Mouse (Mus musculus) cerebellum, postnatal 4 days (tissue): ENCODE results near the gene Sik1.

Experiments used
- DNase-seq, 2 experiments: peaks; one replicate each; pipeline ENCODE4 v3.0.0; 2022; ENCODE audit warnings: low spot score in 2 of 2, mixed read lengths in 1 of 2

Gene Sik1

GRCm38 (mm10) chr17:31856519-31857160 is 1.0 kb upstream of the Sik1 start:
- peak in 1 of 2 experiments; percentile 41 for DNase-seq

- DNase-seq, result peak; percentile 22 to 35
These were observed 621 bp downstream of the Sik1 start for GRCm38 (mm10) chr17:31854770-31855596.

- DNase-seq, result no peak
These were observed 2.0 kb downstream of the Sik1 start for GRCm38 (mm10) chr17:31853448-31854188.

GRCm38 (mm10) chr17:31852782-31853447 is 2.7 kb downstream of the Sik1 start:
- no peak for DNase-seq

DNA sequence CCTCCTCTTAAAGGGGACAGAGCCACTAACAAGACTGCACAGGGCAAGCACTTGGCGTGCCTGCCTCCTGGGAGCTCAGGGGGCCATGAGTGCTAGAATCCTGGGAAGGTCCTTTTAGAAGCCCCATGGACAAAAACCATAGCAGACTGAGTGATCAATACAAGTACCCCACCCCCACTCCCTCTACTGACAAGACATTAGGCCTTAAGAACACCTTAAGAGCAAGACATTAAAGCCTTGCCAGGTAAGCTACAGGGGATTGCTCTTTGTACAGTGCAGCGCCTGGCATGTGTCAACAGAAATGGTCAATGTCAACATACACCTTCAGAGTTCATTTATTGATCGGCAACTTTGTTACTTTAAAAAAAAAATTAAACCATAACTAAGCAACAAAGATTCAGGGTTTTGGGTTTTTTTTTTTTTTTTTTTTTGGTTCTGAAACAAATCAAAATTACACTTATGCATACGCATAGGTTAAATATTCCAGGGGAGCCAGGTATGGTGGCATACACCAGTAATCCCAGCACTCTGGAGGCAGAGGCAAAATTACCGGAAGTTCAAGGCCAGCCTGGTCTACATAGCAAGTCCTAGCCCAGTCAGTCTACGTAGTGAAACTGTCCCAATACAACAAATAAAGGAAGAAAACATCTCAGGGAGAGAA is 3.7 kb downstream of the Sik1 start:
- no peak for DNase-seq

- no peak for DNase-seq
These were observed 5.1 kb downstream of the Sik1 start for GRCm38 (mm10) chr17:31850457-31850980.

- no peak for DNase-seq
These were observed 8.6 kb downstream of the Sik1 start for GRCm38 (mm10) chr17:31846970-31847369.

- no peak for DNase-seq
These were observed 9.3 kb downstream of the Sik1 start for GRCm38 (mm10) chr17:31846352-31846751.

GRCm38 (mm10) chr17:31843891-31844290 is 11.7 kb downstream of the Sik1 start:
- no peak for DNase-seq

- DNase-seq, result no peak
These were observed 12.4 kb downstream of the Sik1 start for GRCm38 (mm10) chr17:31842930-31843822.

DNA sequence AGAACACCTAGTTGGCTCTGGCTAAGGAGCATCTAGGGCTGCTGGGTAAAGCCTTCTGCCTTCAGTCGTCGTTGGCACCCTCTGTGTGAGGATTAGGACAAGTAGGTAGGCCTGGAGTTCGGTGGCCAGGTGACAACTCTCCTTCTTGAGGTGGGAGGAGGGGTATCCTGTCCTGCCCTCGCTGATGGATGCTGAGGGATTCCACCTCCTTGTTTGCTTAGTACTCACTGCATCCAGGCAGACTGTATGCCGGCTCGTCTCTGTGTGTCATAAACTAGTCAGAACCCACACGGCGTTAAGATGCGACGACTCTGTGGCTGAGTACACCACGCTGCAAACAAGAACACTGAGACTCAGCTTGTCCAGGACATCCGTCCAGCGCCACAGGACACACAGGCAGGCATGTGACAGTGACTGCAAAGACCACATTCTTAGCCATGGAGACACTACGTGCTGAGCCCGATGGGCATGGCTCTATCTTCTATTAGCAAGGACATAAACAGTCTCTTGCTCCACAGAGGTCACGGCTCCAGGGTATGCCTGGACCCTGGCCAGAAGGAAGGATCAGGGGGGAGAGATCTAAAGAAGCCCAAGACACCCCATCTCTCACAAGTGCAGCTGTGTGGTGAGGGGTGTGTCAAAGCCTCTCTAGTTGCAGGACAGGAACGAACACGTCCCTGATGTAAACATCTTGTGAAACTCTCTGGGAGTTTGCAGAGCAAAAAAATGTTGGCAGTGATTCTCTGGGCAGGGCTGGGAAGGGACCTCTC is 13.6 kb downstream of the Sik1 start:
- DNase-seq, result no peak

GRCm38 (mm10) chr17:31841453-31841841 is 14.2 kb downstream of the Sik1 start:
- DNase-seq, result no peak

GRCm38 (mm10) chr17:31840423-31841003 is 15.1 kb downstream of the Sik1 start:
- no peak for DNase-seq

DNA sequence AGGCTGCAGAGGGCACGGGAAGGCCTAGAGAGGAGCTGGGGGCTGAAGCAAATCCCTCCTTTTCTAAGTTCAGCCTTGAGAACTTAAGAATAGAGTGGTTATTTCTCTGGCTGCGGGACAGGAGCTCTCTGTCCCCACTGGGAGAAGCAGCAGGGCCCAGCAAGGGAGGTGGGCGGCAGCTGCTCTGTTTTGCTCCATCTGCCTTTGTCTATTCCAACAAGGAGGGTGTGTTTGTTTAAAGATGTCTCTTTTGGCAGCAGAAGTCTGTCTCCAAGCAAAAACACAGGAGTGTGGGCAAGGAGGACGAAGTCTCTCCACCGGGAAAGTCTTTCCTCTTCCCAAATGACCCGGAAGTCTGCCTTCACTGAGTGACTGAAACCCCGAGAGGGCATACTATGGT is 18.8 kb downstream of the Sik1 start:
- no peak for DNase-seq

DNA sequence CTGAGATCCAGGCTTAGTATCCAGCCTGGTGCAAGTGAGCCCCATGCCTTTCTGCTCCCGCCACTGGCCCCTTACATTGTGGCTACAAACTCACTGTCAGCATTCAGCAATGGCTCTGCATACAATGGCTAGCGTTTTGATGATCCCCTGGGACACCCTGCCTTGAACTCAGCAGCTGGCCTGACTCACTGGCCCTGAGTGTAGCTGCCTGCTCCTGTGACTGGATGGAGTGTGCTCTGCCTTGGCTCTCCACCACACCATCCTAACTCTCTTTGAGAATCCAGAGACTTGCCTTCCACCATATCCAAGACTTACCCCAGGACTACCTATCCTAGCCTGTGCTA is 19.4 kb downstream of the Sik1 start:
- DNase-seq, result no peak

- no peak for DNase-seq
These were observed 19.9 kb downstream of the Sik1 start for GRCm38 (mm10) chr17:31835528-31836263.

DNA sequence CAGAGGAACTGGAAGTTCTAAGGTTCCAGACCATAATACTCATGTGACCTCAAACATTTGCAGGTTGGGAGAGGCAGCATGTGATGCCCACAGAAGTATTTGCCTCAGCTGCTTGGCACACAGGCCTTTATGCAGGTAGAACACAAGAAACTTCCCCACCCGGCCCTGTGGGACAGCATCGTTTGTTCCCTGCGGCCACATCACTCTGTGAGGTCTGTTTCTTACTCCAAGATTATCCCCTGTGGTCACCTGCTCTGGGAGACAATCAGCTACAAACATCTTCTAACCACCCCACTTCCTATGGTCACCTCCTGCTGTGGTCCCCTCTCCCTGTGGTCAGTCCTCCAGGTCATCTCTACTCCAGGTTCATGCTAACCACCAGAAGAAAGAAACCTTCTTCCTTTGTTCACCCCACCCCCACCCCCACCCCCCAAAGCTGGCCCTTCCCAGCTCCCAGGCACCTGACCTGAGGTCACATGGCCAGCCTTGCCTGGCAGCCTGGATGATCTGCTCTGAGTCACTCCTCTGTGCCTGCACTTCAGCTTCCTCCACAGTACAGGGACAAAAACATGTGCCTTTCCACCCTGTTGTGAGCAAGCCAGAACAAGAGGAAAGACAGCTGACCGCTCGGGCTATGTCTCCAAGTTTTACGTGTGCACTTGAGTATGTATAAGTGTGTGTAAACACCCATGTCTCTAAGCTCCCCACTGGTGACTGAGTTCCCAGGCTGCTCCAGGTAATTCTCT is 21.1 kb downstream of the Sik1 start:
- no peak for DNase-seq

DNA sequence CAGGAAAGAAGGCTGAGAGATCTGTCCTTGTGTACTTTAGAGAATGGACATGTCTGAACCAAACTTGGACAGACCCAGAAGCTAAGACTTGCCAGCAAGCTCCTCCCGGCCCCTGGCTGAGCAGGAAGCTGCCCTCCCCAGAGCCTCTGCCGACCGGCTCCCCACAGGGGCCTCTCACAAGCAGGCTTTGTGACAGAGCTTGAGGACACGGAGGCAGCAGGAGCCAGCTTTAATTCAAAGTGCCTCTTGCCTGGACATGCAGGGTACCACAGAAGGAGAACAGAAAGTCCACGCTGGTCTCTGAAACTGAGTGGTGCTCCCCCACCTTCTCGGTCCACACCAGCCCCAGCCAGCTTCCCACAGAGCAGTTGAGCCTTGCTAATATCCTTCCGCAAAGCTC is 21.9 kb downstream of the Sik1 start:
- DNase-seq, result no peak
